Mouse (Mus musculus): ENCODE results near the gene Klc2. TPM values are rescaled to one million over a fixed set of nuclear protein-coding genes. Genes with fewer than 3 reads are reported as not detected.

The Klc2 gene
- 8.7 and 8.8 TPM in 2 replicates for polyA plus RNA-seq (2015; fragmentation: Nextera tagmentation; extraction: Ambion mirVana)

DNA sequence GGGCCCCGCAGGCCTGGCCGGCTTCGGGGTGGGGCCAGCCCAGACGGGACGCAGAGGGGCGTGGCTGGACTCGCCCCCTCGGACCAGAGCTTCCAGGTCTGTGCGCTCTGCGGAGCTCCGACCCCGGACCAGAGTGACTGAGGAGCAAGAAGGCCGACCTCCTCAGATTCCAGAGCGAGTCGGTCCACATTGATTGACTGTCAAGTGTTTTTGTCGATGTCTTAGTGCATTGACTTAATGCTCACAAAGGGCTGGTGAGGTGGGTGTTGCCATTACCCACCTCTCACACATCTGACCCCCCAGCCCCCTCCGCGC is at the start of gene Klc2:
Gene Klc2 (minus strand): TSS at position 177 of the 315 bp plus-strand sequence.
- Histone ChIP-seq H3K27ac (replicated peaks) (peak within 1 kb of the TSS; percentile 83), H3K27me3 (ENCODE audit: control insufficient read depth, insufficient read depth, low read length) (no peaks in the 10 kb centered on the region), H3K4me3 (ENCODE audit: low read depth, low read length) (peak within 1 kb of the TSS; percentile 80), H3K36me3 (ENCODE audit: control insufficient read depth, insufficient read depth, low read length) (peaks cover 3% of the 10 kb centered on the region; the same call in 1 of the 2 replicates), H3K9me3 (ENCODE audit: control insufficient read depth, low read length) (no peaks in the 10 kb centered on the region), H3K4me1 (replicated peaks; ENCODE audit: control insufficient read depth, insufficient read depth) (no peaks in the 10 kb centered on the region; the same call in 1 of the 2 replicates), H3K9ac (ENCODE audit: low read length) (peak within 1 kb of the TSS; percentile 71), H3K4me2 (replicated peaks; ENCODE audit: low read depth) (peak within 1 kb of the TSS; percentile 75)
- ATAC-seq (ENCODE audit: low FRiP score, low TSS enrichment) (no peak), DNase-seq (ENCODE audit: low spot score) (no peak)
- WGBS, result 2% methylated on average over 17 of the region's 18 CpGs
- no peak for TF ChIP-seq EP300 (optimal IDR thresholded peaks at IDR 0.05)
- no peak for TF ChIP-seq CTCF (IDR thresholded peaks at IDR 0.05; ENCODE audit: low read depth)

DNA sequence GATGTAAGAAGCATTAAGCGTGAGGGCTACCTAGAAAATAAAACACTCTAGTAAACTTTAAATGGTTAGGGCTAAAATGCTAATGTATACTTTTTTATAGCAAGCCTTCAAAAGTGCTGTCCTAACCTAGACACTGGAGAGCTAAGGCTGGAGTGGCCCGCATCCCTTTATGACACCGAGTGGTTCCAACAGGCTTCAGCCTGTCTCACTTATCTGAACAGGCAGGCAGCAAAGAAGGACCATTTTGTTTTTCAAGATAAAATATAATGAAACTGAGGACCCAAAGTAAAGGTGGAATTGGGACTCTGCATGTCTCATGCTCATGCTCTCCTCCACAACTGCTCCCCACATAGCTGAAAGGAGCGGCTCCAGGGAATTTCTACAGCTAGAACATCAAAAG is 49.1 kb upstream of the Klc2 start:
- DNase-seq (ENCODE audit: low spot score) (no peak), ATAC-seq (ENCODE audit: low FRiP score, low TSS enrichment) (no peak)
- 89% methylated on average over 4 of the region's 4 CpGs for WGBS
- Histone ChIP-seq H3K4me3 (ENCODE audit: low read depth, low read length) (no peak overlapping the region), H3K4me1 (replicated peaks; ENCODE audit: control insufficient read depth, insufficient read depth) (no peaks in the 10 kb centered on the region), H3K27ac (replicated peaks) (no peak overlapping the region), H3K36me3 (ENCODE audit: control insufficient read depth, insufficient read depth, low read length) (no peaks in the 10 kb centered on the region), H3K9me3 (ENCODE audit: control insufficient read depth, low read length) (no peaks in the 10 kb centered on the region), H3K27me3 (ENCODE audit: control insufficient read depth, insufficient read depth, low read length) (no peaks in the 10 kb centered on the region), H3K9ac (ENCODE audit: low read length) (no peak overlapping the region), H3K4me2 (replicated peaks; ENCODE audit: low read depth) (no peak overlapping the region)
- no peak for TF ChIP-seq EP300 (optimal IDR thresholded peaks at IDR 0.05)
- TF ChIP-seq CTCF (IDR thresholded peaks at IDR 0.05; ENCODE audit: low read depth), result no peak

GRCm38 (mm10) chr19:5164380-5164779 is 46.0 kb upstream of the Klc2 start:
- no peak overlapping the region for H3K9ac ChIP-seq (ENCODE audit: low read length)
- H3K27me3 ChIP-seq (ENCODE audit: control insufficient read depth, insufficient read depth, low read length), result no peaks in the 10 kb centered on the region
- H3K4me1 ChIP-seq (replicated peaks; ENCODE audit: control insufficient read depth, insufficient read depth), result no peaks in the 10 kb centered on the region
- no peak overlapping the region for H3K4me3 ChIP-seq (ENCODE audit: low read depth, low read length)
- 67% methylated on average over 2 of the region's 2 CpGs for WGBS
- H3K9me3 ChIP-seq (ENCODE audit: control insufficient read depth, low read length), result no peaks in the 10 kb centered on the region
- TF ChIP-seq CTCF (IDR thresholded peaks at IDR 0.05; ENCODE audit: low read depth) (peak; percentile 70), EP300 (optimal IDR thresholded peaks at IDR 0.05) (no peak)
- no peak overlapping the region for H3K4me2 ChIP-seq (replicated peaks; ENCODE audit: low read depth)
- ATAC-seq (ENCODE audit: low FRiP score, low TSS enrichment) (no peak), DNase-seq (ENCODE audit: low spot score) (peak; percentile 22)
- H3K36me3 ChIP-seq (ENCODE audit: control insufficient read depth, insufficient read depth, low read length), result 0 out of 2 replicates have a peak, but pooled peaks cover 3% of the 10 kb centered on the region
- H3K27ac ChIP-seq (replicated peaks), result no peak overlapping the region

DNA sequence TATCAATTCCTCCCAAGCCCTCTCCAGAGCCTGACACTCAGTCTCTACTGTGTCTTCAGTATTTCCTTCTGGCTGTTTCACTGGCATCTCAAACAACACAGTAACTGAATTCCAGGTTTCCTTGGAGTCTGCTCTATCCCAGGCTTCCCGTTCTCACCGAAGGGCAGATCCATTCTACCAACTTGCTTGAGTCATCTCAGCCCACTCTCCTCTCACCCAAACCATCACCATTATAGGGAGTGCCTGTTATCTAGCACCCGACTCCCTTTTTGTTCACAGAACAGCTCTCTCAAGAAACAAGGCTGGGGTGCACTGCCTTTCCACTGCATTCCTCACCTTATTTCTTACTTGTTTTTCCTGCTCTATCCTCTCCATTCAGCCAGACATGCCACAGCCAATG is 43.6 kb upstream of the Klc2 start:
- Histone ChIP-seq H3K4me3 (ENCODE audit: low read depth, low read length) (no peak overlapping the region), H3K27ac (replicated peaks) (no peak overlapping the region), H3K27me3 (ENCODE audit: control insufficient read depth, insufficient read depth, low read length) (no peaks in the 10 kb centered on the region), H3K9me3 (ENCODE audit: control insufficient read depth, low read length) (no peaks in the 10 kb centered on the region), H3K9ac (ENCODE audit: low read length) (no peak overlapping the region), H3K4me1 (replicated peaks; ENCODE audit: control insufficient read depth, insufficient read depth) (no peaks in the 10 kb centered on the region), H3K4me2 (replicated peaks; ENCODE audit: low read depth) (no peak overlapping the region), H3K36me3 (ENCODE audit: control insufficient read depth, insufficient read depth, low read length) (0 out of 2 replicates have a peak, but pooled peaks cover 3% of the 10 kb centered on the region)
- 91% methylated on average over 3 of the region's 3 CpGs for WGBS
- TF ChIP-seq CTCF (IDR thresholded peaks at IDR 0.05; ENCODE audit: low read depth) (no peak), EP300 (optimal IDR thresholded peaks at IDR 0.05) (no peak)
- no peak for ATAC-seq (ENCODE audit: low FRiP score, low TSS enrichment)
- DNase-seq (ENCODE audit: low spot score), result no peak

- Histone ChIP-seq H3K9me3 (ENCODE audit: control insufficient read depth, low read length) (no peaks in the 10 kb centered on the region), H3K4me1 (replicated peaks; ENCODE audit: control insufficient read depth, insufficient read depth) (no peaks in the 10 kb centered on the region), H3K27me3 (ENCODE audit: control insufficient read depth, insufficient read depth, low read length) (no peaks in the 10 kb centered on the region), H3K36me3 (ENCODE audit: control insufficient read depth, insufficient read depth, low read length) (no peaks in the 10 kb centered on the region), H3K9ac (ENCODE audit: low read length) (no peak overlapping the region), H3K4me3 (ENCODE audit: low read depth, low read length) (no peak overlapping the region), H3K27ac (replicated peaks) (no peak overlapping the region), H3K4me2 (replicated peaks; ENCODE audit: low read depth) (no peak overlapping the region)
- DNase-seq (ENCODE audit: low spot score) (no peak), ATAC-seq (ENCODE audit: low FRiP score, low TSS enrichment) (no peak)
- 95% methylated on average over 6 of the region's 6 CpGs for WGBS
- no peak for TF ChIP-seq EP300 (optimal IDR thresholded peaks at IDR 0.05)
- no peak for TF ChIP-seq CTCF (IDR thresholded peaks at IDR 0.05; ENCODE audit: low read depth)
These were observed 33.9 kb upstream of the Klc2 start for GRCm38 (mm10) chr19:5152261-5152660.

GRCm38 (mm10) chr19:5151741-5152140 is 33.4 kb upstream of the Klc2 start:
- ATAC-seq (ENCODE audit: low FRiP score, low TSS enrichment) (no peak), DNase-seq (ENCODE audit: low spot score) (no peak)
- no peak overlapping the region for H3K4me3 ChIP-seq (ENCODE audit: low read depth, low read length)
- H3K9me3 ChIP-seq (ENCODE audit: control insufficient read depth, low read length), result no peaks in the 10 kb centered on the region
- no peaks in the 10 kb centered on the region for H3K4me1 ChIP-seq (replicated peaks; ENCODE audit: control insufficient read depth, insufficient read depth)
- TF ChIP-seq CTCF (IDR thresholded peaks at IDR 0.05; ENCODE audit: low read depth) (no peak), EP300 (optimal IDR thresholded peaks at IDR 0.05) (no peak)
- H3K27ac ChIP-seq (replicated peaks), result no peak overlapping the region
- 89% methylated on average over 5 of the region's 5 CpGs for WGBS
- no peaks in the 10 kb centered on the region for H3K27me3 ChIP-seq (ENCODE audit: control insufficient read depth, insufficient read depth, low read length)
- H3K36me3 ChIP-seq (ENCODE audit: control insufficient read depth, insufficient read depth, low read length), result no peaks in the 10 kb centered on the region
- no peak overlapping the region for H3K9ac ChIP-seq (ENCODE audit: low read length)
- no peak overlapping the region for H3K4me2 ChIP-seq (replicated peaks; ENCODE audit: low read depth)
